Mouse (Mus musculus) monocyte, adult 2 months (primary cell): ENCODE results near the gene Smim7.

ENCODE experiments used
- DNase-seq, 2 experiments: peaks; one replicate each; pipeline ENCODE4 v3.0.0; 2022; ENCODE audit warnings: low spot score in 2 of 2, low read depth in 1 of 2

Smim7 gene

DNA sequence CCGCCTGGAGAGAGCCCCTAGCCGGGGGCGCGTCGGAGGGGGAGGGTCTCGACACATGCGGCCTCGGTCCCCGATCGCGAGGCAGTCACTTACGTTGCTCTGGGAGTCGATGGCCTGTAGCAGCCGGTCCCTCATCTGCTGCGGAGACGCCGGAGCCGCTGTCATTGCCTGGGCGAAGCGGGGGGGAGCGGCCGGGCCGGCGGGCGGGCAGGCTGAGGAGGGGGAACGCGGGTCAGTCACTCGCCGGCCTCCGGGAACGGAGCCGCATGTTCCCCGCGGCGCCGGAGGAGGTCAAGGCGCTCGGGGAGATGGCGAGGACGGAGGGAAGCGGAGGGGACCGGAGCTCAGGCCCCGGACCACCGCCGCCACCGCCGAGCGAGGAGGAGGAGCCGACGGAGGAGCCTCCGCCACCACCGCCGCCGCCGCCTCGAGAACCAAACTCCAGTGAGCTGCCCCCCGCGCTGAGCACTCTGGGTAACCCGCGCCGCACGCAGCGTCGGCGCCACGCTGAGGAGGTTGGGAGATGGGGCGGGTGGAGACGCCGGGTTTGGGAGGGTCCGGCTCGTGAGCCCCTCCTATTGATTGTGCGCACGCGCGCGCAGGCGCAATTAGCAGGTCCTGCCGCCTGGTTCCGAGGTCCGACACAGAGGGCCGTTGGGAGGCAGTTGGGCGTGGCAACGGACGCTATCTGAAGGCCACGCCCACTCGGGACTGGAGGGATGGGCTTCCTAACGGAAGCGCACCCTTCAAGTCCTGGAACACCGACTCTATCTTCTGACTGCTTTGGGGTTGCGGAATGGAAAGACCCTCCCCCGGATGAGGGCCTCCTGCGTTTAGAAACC lies 22.9 kb downstream of the Smim7 start, which contains the start of gene Med26:
Med26 (minus strand) TSS at position 469 of the 842 bp plus-strand sequence.
- peak; percentile 94 to 97 for DNase-seq

DNA sequence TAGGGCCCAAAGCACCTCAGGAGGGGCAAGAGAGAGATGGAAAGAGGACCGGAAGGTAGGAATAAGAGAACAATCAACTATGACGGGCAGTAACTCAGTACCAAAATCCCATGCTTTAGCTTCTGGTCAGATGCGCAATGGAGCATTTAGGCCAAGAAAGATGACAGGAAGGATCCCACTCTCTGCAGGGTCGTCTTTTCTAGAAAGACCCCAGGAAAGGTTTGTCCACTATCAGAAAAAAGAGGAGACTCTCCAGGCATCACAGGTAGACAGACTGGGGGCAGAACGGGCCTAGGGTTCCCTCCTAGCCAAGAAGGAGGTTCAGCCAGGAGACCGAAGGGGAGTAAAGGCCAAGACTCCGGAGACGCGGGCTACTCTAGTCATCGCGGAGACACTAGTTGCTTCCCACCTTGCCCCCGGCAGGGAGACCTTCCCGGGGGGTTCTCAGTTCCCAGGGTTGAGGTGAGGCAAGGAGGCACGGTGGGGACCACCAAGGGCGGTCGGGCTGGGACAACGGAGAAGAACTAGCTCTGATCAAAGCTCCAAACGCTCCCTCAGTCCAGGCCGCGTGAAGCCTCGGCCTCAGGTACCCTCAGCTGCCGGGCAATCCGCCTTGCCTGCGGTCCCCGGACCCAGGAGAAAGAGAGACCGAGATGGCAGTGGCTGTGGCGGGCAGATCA lies 23.6 kb downstream of the Smim7 start:
- no peak for DNase-seq

DNA sequence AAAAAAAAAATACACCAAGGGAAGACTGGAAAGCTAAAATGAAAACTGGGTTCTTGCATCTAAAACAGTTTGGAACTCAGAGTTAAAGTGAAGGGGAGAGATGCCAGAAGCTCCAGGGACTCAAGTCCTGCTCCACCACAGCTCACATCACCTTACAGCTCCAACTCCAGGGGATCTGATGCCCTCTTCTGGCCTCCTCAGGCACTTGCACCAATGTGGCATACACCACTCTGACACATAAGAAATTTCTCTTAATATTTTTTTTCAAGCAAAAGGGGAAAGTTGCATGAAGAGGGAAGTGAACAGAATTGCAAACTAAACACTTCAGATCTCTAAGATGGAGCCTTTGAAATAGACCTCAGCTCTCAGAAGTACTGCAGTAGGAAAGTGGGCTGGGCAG lies 31.7 kb downstream of the Smim7 start:
- DNase-seq = peak in 1 of 2 experiments; percentile 14

DNA sequence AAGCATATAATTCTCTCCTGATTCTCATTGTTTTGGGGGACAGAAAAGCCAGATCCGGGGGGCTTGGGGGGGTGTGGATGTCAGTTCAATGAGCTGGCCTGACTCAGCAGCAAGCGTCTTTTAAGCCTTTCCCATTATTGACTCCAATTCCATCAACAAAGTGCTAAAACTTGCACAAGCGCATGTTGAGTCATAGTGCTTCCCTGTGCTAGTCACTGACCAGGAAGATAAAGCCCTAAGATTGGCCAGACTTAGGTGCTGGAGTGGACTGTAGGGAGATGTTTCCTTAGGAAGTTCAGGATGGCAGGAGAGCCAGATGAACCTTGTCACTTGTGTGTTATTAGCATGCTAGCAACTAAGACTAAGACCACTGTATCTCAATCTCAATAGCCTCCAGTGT lies 36.0 kb downstream of the Smim7 start:
- no peak for DNase-seq

DNA sequence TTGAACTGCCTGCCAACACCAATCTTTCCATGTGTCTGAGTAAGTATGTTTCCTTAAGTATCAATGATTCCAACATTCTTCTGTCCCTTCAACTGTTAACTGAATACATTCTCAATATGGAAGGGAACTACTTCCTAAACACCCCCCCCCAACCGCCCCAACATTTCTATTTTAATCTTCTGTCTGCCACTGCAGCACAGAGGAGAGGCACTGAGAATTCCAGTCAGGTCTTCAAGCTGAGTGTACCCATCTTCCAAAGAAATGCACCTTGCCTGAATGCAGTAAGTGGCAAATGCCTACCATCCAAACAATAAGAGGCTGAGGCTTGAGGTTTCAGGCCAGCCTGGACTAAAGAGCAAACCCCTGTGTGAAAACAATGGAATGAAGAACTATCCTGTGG lies 38.8 kb downstream of the Smim7 start:
- no peak for DNase-seq

DNA sequence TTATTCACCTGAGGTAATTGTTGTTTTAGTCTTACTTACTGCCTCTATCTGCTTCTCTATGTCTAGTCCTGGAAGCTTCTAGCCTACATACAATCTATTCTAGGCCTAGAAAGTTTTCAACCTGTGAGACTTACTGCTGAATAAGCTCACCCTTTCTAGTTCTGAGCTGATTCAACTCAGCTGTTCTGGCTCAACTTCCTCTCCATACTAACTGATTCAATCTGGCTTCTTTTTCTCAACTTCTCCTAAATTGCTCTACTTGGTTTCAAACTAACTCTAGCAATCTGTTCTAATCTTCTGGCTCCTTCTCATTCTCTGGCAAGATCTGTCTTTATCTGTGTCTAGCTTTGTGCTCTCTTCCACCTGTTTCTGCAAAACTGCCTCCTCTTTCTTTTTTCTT lies 49.0 kb downstream of the Smim7 start:
- no peak for DNase-seq

DNA sequence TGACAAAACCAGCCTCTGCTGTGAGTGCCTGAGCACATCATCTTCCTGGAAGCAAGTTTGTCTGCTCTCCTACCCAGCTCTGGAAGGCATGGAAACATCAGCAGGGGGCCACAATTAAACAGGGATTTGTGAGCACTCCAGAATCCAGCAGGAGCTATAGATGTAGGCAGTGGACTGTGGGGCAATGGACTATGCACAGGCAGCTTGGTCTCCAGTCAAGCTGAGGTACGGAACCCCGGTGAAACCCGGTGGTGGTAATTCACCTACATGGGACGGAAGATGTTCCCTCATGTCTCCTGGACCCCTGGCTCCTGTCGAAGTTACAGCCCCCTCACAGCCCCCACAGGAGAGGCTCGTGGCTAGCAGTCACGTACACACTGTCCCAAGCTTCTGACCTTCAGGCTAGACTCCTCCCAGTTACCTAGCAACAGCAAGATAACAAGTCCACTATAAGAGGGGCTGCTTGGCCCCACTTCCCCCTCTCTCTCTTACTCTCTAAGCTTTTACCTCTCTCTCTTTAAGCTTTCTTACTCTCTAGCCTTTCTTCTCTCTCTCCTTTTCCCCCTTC lies 53.4 kb downstream of the Smim7 start:
- DNase-seq = no peak
